Mouse (Mus musculus) layer of hippocampus, adult 2 months (tissue): ENCODE results near the gene Gcnt1. TPM values are rescaled to one million over a fixed set of nuclear protein-coding genes. Genes with fewer than 3 reads are reported as not detected.
A peak's percentile ranks its signal among the peaks of the same experiment; 100 is the strongest.

ENCODE experiments used
- DNase-seq, 2 experiments: peaks; one replicate each; pipeline ENCODE4 v3.0.0; 2022; ENCODE audit warnings: low spot score in 2 of 2
- H3K27ac ChIP-seq: fragments of 200-600 bp; 2 replicates; pipeline ENCODE4 v1.8.1; 2022
- H3K4me3 ChIP-seq: fragments of 200-600 bp; 2 replicates; pipeline ENCODE4 v1.8.1; 2022; ENCODE audit warnings: mild to moderate bottlenecking
- CTCF ChIP-seq: fragments of 200-600 bp; conservative IDR thresholded peaks from 2 replicates; pipeline ENCODE4 v1.8.1; 2022; ENCODE audit warnings: antibody characterized with exemption, mild to moderate bottlenecking, moderate library complexity
- long read RNA-seq, 2 experiments: library from polyadenylated mRNA; stranded (forward); transcript quantifications; one replicate each; pipeline ENCODE4 v2.0.0; 2021; ENCODE audit warnings: borderline mapping rate in 2 of 2
- total RNA-seq, 2 experiments: library from RNA; stranded (reverse); gene quantifications; 2 replicates each; pipeline ENCODE4 v1.2.3; 2021

Gene Gcnt1
- total RNA-seq, result 1 to 10 TPM; 3.0 to 4.7 TPM
- long read RNA-seq, experiment 1, result 0 reads
- long read RNA-seq, experiment 2, full-length matches to known transcripts, result 2 of 4 reads
- long read RNA-seq, experiment 2, partial matches to known transcripts, result 0 of 4 reads
- long read RNA-seq, experiment 2, other reads (novel, unspliced or antisense), result 2 of 4 reads

DNA sequence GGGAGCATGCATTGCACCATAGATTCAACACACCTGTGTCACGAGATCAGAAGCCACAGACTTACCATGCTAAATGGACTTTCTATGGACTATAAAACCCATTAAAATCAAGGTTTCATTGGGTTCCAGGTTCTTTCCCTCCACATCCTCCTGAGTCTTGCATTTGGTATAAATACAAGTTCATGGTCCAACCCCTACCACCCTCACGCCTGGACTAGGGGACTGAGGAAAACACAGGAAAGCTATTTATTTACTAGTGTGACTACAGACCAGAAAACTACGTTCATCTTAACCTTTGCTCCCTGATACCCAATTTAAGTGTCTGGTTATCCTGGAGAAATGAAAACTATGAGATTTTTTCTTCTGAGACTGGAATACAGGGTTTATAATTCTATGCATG lies at the start of gene Gcnt1:
Gene Gcnt1, minus strand, starts transcription at position 144 of the 400 bp plus-strand sequence.
- Histone ChIP-seq H3K27ac (no peak within 1 kb of the TSS), H3K4me3 (no peak within 1 kb of the TSS)
- TF ChIP-seq CTCF, result no peak
- no peak for DNase-seq

DNA sequence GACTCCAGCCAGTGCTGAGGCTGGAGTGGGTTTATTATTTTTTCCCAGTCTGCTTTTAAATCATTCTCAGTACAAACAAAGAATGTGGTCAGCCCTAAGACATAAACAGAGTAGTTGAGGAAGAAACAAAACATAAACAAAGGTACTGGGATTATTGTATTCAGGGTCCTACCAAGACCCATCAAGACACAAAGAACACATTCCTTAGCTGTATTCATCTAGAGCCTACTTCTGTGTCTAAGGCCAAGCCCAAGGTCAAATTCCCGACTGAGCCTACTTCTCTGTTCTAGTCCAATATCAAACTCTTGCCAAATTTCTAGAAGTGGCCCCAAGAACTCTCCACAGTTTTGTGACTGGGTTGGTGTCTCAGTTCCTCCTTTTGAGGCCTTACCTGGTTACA lies 45.2 kb upstream of the Gcnt1 start:
- TF ChIP-seq CTCF, result no peak
- DNase-seq, result no peak
- H3K4me3 ChIP-seq, result no peak overlapping the region
- no peak overlapping the region for H3K27ac ChIP-seq

GRCm38 (mm10) chr19:17412915-17413459 lies 40.3 kb upstream of the Gcnt1 start:
- no peak for TF ChIP-seq CTCF

GRCm38 (mm10) chr19:17410465-17411065 lies 37.9 kb upstream of the Gcnt1 start:
- no peak for TF ChIP-seq CTCF
- no peak for DNase-seq
- Histone ChIP-seq H3K27ac (no peak overlapping the region), H3K4me3 (no peak overlapping the region)

More at GRCm38 (mm10) chr19:17412915-17413459, 40.3 kb upstream of the Gcnt1 start:
- Histone ChIP-seq H3K4me3 (no peak overlapping the region), H3K27ac (no peak overlapping the region)
- DNase-seq, result no peak

DNA sequence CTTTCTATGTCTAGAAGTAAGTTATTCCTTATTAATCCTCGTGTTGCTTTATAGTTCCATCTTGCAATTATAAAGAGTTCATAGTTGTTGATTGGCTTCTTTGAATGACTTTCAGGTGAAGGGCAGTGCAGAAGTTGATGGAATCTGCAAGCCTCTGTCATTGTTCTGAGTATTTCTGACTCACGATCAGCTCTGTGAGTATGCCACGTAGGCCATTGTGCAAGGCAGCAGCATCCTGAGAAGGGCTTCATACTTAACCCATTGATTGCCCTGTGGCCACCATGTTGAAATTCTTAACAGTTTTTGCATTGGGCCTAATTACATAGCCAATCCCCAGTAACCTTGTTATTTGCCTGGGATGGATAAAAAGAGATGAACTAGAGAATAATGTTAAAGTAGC lies 36.7 kb upstream of the Gcnt1 start:
- no peak for DNase-seq
- Histone ChIP-seq H3K4me3 (no peak overlapping the region), H3K27ac (no peak overlapping the region)
- no peak for TF ChIP-seq CTCF

- no peak for DNase-seq
- no peak for TF ChIP-seq CTCF
- Histone ChIP-seq H3K4me3 (no peak overlapping the region), H3K27ac (no peak overlapping the region)
Observed at GRCm38 (mm10) chr19:17408591-17408990, 35.9 kb upstream of the Gcnt1 start.

GRCm38 (mm10) chr19:17406823-17407222 lies 34.2 kb upstream of the Gcnt1 start:
- Histone ChIP-seq H3K27ac (no peak overlapping the region), H3K4me3 (no peak overlapping the region)
- no peak for DNase-seq
- no peak for TF ChIP-seq CTCF

DNA sequence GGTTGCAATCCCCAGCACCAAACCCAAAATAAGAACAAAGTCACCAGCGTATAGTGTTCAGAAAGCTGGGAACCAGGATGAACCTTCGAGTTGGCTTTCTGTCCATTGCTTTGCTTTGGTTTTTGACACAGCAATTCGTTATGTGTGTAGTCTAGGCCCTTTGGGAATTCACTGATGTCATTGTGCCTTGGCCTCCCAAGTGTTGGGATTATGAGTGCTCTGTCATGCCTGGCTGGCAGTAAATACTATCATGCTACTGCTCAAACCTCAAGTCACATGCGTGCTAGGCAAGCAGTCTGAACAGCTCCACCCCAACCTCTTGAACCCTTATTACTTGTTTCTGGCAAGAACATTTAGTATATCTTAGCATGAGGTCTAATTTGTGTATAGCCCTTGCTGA lies 30.5 kb upstream of the Gcnt1 start:
- Histone ChIP-seq H3K27ac (no peak overlapping the region), H3K4me3 (no peak overlapping the region)
- no peak for DNase-seq
- no peak for TF ChIP-seq CTCF

- no peak for TF ChIP-seq CTCF
- no peak overlapping the region for H3K27ac ChIP-seq
- DNase-seq, result no peak
- H3K4me3 ChIP-seq, result no peak overlapping the region
Observed at GRCm38 (mm10) chr19:17400571-17400970, 27.9 kb upstream of the Gcnt1 start.

DNA sequence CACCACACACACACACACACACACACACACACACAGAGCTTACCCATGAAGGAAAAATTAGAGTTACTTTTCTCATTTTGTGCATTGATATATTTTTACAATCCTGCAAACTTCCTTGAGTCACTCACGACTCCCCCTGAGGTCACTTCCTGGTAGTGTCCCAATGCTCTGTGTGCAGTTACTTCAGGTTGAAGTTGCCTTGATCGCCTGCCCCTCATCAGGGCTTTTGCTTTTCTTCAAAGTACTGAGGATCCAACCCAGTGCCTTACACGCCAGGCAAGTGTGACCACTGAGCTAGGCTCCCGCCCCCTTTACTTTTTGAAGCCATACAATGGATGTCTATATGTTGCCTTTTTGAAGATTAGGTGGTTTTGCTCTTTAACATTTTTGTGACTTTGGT lies 27.3 kb upstream of the Gcnt1 start:
- Histone ChIP-seq H3K27ac (no peak overlapping the region), H3K4me3 (no peak overlapping the region)
- 0 out of 2 replicates have a peak, but pooled peaks have one; percentile 12 for TF ChIP-seq CTCF
- no peak for DNase-seq

DNA sequence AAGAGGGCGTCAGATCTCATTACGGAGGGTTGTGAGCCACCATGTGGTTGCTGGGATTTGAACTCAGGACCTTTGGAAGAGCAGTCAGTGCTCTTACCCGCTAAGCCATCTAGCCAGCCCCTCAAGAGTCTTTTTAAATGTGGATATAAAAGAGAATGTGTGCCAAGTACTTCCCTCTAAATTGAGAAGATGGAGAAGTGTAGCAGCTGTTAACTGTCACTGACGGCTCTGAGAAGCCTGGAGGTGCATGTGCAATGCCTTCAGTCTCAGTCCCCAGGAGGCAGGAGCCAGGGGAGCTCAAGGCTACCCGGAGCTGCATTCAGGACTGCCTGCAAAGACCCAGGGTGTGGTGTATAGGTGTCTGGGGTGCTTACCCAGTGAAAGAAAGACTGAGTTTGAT lies 25.3 kb upstream of the Gcnt1 start:
- no peak for DNase-seq
- Histone ChIP-seq H3K27ac (no peak overlapping the region), H3K4me3 (no peak overlapping the region)
- no peak for TF ChIP-seq CTCF

DNA sequence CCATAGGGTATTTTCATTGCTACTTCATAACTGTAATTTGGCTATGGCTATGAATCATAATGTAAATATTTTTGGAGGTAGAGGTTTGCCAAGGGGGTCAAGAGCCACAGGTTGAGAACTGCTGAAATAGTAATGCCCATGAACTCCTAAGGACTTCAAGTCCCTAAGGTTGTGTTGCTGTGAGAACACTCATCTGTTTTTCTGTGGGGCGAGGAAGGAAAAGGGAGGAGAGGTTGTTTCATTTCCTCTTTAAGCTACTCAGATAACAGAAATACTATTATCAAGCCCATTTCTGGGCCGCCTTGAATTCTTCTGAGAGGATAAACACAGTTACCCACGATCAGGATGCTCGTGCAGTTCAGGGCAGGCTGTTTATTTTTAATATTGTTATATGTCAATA lies 24.2 kb upstream of the Gcnt1 start:
- DNase-seq, result no peak

GRCm38 (mm10) chr19:17393841-17394591 lies 21.4 kb upstream of the Gcnt1 start, which contains the start of gene Rfk:
Rfk (plus strand) TSS chr19:17394043.
- peak; percentile 86 to 92 for DNase-seq
- no peak for TF ChIP-seq CTCF
- Histone ChIP-seq H3K27ac (peak within 1 kb of the TSS; percentile 93), H3K4me3 (peak within 1 kb of the TSS; percentile 98)

More for the DNA sequence above, 24.2 kb upstream of the Gcnt1 start:
- TF ChIP-seq CTCF, result no peak
- H3K27ac ChIP-seq, result no peak overlapping the region
- no peak overlapping the region for H3K4me3 ChIP-seq
